Mouse (Mus musculus) megakaryocyte, adult 5-6 weeks (primary cell): ENCODE measurements around the gene Kat6b. TPM values are rescaled to one million over a fixed set of nuclear protein-coding genes. Genes with fewer than 3 reads are reported as not detected.

Source experiments
- ATAC-seq: 2 replicates; pipeline ENCODE4 v1.8.0; 2016; ENCODE audit warnings: mild to moderate bottlenecking, inconsistent platforms; ENCODE audit not compliant: poor library complexity, severe bottlenecking
- total RNA-seq, 2 experiments: library from RNA; stranded (forward) in 1 of 2; stranded (reverse) in 1 of 2; fragments of 153-499, 151-499 nt in 1 of 2; fragments of 221-1000, 200-1000 nt in 1 of 2; gene quantifications; 2 replicates each; pipeline versions ENCODE4 v1.2.3 to v1.2.4; 2015 to 2017

The Kat6b gene
- total RNA-seq, 2 experiments from 2014 or later, result 6.1 to 12.9 TPM

DNA sequence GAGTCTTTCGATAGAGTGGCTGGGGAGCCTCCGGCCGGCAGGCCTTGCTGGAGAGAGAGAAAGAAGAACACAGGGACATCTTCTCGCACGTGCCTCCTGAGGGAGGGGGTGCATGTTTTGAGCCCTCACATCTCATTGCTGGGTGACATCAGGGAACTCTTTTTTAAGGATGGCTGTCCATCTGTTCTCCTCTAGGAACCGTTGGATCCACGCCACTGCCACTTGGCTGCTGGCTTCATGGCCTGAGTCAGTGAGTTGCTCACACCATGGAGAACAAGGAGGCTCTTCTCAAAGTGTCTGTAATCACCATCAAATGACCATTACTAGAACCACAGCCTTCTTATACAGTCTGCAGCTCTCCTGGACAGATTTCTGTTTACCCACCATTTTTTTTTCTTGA lies 108.4 kb downstream of the Kat6b start:
- ATAC-seq, result no peak

DNA sequence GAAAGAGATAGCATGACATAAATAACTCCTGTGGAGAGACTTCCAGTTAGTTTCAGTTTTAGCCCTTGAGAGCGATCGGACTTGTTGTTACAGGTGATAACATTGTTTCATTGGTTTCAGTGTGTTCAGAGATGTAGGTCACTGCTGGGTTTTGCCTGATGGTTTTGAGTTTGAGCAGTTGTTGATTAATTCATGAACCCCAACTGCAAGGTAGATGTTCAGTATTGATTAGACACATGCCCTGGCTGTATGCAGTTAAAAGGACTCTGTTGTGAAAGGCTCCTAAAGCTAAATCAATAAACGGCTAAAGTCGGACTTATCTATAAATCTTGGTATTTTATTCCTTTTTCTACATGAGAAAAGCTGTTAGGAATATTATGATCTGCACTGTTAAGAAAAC lies 109.0 kb downstream of the Kat6b start:
- no peak for ATAC-seq

DNA sequence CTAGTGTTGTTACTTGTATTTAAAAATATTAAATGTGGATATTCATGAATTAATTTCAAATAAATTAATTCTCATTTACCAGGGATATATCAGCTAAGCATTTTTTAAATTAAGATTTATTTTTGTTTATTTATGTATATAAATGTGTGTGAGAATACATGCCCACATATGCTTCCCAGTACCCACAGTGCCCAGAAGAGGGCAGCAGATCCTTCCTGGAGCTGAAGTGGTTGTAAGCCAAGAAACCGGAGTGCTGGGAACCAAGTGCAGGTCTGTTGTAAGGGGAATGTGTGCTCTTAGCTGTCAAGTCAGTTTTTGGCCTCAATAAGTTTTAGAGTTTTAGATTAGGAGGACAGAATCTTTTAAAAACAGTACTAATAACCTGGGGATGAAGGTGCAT lies 110.9 kb downstream of the Kat6b start:
- no peak for ATAC-seq

DNA sequence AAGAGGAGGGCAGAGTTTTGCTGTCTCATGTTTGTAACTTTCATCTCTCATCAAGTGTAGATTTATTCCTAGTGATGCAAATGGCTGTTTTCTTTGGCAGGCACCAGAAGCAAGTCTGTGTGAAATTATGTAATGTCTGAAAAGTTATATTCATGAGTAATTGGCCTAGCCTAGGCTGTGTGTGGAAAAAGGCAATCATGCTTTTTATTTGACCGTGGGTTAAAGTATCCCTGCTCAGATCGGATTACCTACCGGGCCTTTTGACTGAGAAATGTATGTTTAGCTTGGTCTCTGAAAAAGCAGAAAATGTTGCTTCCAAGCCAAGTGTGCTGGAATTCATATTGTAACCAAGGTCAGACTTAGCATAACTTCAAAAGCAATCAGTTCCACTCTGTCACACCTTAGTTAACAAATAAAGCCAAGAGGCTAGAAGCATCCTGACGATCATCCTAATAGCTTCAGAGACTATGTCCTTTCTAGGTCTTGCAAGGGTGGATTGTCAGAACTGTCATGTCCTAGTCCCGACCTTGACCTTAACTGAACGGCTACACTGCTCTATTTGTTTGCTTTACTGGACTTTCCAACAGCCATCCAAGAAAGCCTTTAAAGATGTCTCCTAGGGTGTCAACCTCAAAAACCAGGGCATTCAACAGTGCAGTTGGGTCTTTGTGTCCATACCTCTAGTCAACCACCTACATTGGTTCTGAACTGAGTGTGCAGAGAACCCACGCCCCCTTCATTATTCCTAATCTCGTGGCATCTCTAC lies 111.9 kb downstream of the Kat6b start:
- no peak for ATAC-seq

DNA sequence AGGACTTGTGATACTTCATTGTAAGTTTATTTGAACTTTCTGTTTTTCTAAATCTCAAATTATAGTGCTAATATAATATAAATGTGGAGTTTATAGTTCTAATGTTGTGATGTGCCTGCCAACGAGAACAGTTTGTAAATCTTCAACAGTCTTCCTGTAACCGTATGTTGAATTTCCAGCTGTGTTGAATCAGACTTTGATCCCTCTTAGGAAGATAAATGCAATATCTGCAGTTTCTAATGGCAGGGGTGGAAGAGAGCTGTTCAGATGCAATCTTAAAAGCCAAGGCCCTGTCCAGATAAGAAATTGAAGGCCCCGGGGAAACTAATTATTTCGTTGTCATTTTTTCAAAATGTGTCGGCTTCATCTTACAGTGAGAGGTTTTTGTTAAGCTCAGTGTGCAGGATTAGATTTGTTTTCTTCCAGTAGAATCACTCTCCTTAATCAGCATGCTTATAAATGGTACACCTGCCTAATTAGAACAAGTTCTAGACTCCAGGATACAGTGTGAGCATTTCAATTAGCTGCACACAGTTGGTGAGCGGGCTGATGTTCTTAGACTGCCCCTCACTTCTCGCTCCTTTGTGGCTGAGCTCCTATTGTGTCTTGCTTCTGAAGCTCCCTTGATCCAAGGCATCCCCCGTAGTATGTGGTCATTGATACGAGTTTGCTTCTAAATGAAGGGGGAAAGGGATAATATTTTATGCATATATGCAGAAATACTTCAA lies 118.4 kb downstream of the Kat6b start:
- ATAC-seq, result no peak

DNA sequence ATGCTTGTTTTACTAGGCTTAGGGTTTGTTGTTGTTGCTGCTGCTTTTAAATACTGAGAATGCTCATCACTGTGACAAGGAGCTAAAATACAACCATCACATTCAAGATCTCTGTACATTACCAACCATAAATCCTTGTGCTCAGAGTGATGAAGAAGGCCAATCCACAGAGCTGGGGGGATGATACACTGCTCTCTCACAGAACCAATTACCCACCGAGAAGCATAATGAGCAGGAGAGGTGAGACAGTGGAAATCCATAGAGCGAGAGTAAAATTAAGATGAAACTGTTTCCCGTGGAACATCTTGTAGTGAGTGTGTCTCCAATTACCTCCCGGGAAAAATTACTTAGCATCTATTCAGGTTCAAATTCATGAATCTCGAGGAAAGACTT lies 118.9 kb downstream of the Kat6b start:
- no peak for ATAC-seq

DNA sequence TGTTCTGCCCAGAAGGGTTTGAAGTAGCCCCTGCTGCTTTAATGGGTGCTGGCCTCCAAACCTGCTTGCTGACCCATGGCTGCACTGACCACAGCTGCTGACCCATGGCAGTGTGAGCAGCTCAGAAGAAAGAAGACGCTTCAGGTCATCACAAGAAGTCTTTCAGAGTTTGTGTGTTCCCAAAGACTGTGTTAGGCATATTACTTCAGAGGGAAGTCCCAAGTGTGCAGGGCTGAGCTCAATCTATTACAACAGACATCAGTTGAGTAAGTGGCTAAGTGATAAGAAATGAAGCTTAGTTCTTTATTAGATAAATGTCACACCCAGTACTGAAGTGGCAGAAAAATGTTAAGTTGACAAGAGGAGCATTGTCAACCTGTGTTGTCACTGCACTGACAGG lies 119.4 kb downstream of the Kat6b start:
- ATAC-seq, result no peak

DNA sequence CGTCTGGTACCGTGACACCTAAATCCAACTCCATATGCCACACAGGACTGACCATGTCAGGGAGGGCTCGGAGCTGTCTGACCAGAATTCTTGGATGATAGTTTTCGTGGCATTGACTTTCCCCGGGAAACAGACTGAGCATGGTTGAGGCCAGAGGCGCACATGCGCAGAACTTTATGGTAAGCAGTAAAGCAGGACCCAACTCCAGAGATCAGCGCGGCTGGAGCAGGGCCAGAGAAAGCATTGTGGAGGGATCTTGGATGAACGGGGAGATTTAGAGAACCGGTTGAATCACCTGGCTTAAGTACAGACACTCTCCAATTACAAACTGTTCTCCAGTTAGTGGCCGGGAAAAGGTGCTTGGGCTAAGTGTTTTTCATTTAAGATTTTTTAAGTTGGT lies 120.9 kb downstream of the Kat6b start:
- ATAC-seq, result no peak

DNA sequence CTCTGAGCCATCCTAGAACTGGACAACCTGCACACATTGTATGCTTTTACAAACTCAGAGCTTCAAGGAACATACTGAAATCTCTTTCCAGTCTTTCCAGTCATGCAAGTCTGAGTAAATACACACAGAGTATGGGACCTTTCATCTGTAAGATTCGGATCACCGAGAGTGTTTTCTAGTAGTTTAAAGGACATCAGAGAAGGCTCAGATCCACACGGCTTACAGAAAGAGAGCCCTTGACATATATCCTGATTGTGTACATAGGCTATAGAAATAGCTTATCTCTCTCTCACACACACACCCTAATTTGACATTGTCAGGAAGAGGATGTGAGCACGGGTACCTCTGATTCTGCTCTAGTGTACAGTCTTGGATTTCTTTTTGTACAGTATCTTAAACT lies 121.7 kb downstream of the Kat6b start:
- no peak for ATAC-seq

DNA sequence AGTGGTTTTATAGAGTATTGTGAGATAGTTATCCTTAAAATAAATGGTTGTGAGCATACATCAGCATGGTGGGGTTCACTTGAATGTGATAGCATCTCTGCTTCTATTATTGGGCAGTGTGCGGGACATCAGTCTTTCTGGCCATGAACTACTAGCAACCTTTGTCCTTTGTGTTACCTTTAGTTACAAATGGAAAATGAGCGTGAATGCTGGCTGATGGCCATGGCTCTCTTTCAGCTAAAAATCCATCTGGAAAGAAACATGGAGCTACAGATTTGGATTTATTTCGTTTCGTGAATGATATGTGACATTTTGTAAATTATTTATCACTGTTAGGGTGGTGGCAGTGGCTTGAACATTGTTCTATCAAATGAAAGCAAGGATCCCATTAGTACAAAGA lies 126.5 kb downstream of the Kat6b start:
- no peak for ATAC-seq

DNA sequence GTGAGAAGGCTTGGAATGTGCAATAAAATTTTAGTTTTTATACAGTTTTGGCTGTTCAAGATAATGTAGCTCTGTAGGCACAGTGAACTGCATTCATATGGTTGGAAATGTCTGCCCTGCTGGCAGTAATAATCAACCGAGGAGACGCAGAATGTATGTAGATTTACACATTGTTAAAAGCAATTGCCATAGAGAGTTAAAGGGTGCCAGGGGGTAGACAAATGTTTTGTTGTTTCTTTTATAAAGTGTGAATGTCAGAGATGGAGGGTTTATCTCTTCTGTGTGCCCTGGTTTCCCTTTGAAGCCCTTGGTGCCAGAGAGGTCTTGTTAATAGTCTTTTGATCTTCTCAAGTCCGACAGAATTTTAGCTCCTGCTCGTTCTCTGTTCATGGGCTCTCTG lies 127.7 kb downstream of the Kat6b start:
- ATAC-seq, result no peak

DNA sequence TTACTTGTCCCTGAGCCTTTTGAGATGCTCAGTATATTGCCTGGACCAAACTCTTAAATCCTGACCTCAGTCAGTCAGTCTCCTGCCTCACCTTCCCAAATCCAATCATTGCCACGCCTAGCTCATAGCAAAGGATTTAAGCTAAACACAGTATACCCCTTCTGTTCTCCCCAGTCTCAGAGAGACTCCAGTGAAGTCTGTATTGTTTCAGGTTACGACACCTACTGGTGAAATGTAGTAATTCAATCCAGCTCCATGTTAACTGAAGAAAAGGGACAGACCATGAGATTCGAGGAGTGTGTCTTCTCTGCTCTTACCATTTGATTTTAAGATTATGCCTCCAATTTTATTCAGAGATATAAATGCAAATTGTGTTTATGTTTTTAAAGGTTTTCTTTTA lies 129.0 kb downstream of the Kat6b start:
- peak; percentile 51; the same call in 1 of the 2 replicates for ATAC-seq

DNA sequence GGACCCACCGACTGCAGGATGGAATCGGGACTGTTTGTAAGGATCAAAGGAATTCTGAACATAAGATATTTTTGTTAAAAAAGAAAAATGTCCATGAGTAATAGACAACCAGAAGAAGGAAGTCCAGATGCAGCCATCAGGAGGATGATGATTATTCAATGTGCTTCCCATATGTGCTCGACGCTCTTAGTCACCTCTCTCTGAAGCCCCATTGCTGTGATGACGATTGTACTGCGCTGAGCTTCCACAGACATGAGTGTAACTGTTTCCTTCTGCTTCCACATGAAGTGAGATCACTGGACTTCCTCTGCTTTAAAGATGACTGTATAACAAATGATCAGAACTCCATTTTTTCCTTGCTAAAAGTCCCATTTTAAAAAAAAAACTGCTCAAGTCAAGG lies 131.8 kb downstream of the Kat6b start:
- ATAC-seq, result no peak

DNA sequence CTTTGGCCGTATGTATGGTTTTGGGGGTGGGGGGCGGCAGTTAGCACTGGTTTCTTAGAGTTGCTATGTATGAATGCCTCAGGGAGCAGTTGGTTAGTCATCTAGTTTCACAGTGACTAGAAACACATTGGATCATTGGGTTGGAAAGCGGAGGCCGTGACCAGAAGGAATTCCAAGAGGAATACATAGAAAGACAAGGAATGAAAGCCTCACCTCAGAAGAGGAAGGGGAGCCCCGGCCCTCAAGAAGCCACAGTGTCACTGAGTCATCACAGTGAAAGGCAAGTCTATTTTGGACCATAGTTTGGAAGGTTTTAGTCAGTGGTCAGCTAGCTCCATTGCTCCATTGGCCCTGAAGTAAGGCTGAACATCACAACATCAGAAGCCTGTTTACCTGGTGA lies 132.9 kb downstream of the Kat6b start:
- no peak for ATAC-seq

DNA sequence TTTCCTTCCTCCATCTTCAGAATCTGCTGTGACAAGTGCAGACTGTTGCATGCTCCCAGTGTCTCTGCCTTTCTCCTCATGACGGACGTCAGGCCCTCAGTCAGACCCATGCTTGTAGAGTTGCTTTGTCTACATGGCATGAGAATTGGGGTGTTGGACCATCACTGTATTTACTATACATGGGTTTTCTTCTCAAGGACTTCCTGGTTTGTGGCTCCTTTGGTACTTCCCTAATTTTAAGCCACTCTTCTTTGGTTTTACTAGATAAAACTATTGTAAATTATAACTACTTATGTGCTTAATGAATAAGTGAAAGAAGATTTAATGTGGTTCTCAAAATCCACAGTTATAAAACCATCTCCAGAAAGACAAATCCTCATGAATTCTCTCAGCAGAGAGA lies 134.6 kb downstream of the Kat6b start:
- ATAC-seq, result no peak

DNA sequence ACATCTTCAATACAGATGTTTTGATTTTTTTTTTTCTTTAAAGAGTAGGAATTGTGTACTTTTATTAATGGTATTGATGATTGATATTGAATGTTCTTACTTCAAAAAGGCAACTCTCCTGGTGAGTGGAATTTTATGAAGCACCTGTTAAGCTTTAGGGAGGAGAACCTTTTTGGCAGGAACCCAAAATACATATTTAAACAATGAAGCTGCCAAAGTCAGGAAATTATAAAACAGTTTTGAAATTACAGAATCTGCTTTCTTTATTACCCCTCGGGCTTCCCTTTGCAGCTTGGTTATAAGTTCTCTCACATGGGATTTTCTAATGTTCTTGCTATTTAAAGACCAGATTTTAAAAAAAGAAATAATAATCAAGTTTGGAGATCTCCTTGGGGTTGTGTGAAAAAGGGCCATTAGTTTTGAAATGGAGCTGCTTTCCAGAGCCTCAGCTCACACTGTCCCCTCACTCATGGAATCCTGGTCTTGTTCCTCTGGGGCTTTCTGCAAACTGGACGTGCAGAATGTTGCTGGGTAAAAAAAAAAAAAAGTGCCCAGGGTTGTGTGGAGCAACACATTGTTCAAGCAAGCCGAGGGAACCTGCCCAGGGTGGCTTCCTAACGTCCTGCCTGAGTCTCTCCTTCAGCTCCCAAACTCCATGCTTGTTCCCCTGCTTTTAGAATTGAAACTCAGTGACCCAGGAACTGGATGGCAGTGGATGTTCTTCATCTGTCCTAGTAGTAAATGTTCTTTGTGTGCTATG lies 136.2 kb downstream of the Kat6b start:
- no peak for ATAC-seq

DNA sequence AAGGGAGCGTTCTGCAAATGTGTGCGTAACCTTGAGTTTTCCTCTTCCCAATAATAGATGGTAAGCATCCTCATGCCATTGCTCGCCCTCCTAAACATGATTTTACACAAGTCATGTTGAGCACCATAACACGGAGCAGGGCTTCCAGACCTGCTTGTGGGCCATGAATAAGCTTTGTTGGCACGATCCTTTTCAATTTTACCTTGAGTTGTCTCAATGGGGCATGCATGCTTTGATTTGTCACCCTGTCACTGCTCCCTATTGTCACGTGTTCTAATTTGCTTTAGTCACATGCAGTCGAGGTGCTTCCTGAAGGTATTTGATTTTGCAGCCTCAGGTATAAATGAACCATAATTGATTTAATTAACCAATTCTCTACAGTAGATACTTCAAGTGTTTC lies 138.7 kb downstream of the Kat6b start:
- no peak for ATAC-seq

DNA sequence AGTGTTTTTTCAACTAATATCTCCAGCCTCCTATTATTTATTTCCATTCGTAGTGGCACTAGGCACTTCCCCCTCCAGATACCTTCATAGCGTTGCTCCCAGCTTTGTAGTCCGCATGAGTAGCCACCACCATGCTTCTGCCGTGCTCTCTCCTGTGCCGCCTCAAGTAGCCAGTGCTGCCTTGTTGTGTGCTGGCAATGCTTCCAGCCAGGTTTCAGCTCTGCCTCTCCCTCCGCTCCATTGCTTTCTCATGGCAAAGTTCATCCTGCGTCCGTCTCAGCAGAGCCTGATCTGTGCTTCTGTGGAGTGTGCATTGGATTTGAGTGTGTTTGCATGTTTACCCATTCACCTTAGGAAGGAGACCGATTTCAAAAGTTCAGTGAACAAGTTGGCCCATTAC lies 144.7 kb downstream of the Kat6b start:
- no peak for ATAC-seq

DNA sequence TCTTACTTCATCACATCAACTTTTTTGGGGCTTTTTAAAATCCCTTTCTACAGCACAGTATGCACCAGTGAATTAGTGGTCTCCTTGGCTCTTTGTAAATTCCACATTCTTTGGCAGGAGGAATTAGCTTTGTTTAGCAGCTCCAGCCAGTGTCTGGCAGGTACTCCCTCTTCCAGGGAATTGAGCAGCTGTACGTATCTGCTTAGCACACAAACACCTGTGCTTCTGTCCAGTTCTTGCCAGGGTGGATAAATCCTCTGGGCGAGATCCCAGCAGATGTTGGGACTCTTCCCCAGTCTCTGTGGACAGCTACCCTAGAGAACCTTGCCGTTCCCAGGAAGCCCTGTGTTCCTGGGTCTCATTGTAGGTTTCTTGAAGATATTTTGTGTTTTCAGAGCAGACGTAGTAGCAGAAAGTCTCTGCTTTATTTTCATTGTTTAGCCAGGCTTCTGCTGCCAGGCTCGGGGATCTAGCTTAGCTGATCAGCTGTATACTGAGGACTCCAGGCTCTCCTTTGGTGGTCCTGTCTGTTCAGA lies 150.5 kb downstream of the Kat6b start:
- no peak for ATAC-seq

DNA sequence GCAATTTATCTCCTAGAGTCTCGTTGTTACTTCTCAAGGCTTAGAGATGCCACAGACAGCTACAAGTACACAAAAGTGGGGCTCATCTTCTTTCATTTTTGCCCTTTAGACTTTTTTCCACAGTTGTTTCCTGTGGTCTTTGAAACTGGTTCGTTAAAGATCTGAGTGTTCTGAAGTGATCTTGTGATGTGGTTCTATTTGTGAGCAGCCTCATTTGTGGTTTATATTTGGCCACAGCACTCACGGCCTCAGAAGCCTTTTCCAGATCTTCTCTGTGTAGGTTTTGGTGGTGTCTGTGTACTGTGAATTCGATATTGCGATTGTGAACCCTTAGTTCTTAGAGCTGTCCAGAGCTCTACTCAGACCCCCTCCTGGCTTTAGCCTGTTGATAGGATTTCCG lies 155.3 kb downstream of the Kat6b start:
- ATAC-seq, result no peak

DNA sequence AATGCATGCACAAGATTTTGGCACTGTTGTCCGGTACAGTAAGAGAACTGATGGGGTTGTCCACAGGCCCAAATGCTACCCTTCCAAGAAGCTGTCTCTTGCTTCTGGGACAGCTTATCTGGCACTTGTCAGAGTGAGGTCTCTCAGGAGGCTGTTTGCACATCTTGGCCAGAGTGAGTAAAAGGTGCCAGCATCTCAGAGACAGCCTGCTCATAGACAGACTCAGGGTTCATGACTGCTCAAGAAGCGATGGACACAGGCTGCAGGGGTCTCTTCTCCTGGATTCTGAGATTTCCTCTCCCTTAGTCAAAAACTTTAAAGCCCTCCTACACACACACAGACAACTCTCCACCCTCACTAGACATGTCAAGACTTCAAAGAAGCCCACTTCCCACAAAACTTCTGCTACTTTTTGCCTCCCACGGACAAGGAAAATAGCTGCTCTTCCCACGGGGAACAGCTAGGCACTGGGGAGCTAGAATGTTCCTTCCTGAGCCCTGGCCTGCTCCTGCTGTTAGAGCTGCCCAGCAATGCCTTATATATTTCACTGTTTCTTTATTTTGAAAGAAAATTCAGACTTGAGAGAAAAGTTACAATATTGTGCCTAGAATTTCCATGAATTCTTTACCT lies 159.7 kb downstream of the Kat6b start:
- no peak for ATAC-seq
